21 mouse cellular contexts compared by ENCODE assay signal in genomic region chr6:9685182-9685581, GRCm38 (mm10).
DNase-seq lines count a peak whose midpoint lies in the region; ATAC-seq and TF ChIP-seq lines count a peak whose summit lies in the region.
"Had no signal": no experiment of that assay in that cellular context is flagged by ENCODE, and none has a peak within 500 bp of the region (broad histone marks: within the 10 kb centered on the region; RNA-seq: fewer than 3 reads in every experiment).

No protein-coding gene starts in this region.

- H3K36me3 ChIP-seq in hindbrain, embryonic 11.5 days (ENCODE audit: control insufficient read depth, insufficient read depth, low read length): no peaks in the 10 kb centered on the region
- no peaks in the 10 kb centered on the region for H3K36me3 ChIP-seq in hindbrain, embryonic 14.5 days (replicated peaks; ENCODE audit: control insufficient read depth, insufficient read depth)
- H3K36me3 ChIP-seq in neural tube, embryonic 13.5 days: no peaks in the 10 kb centered on the region
- no peaks in the 10 kb centered on the region for H3K36me3 ChIP-seq in neural tube, embryonic 15.5 days
- H3K36me3 ChIP-seq: embryonic facial prominence, embryonic 10.5 days; embryonic facial prominence, embryonic 12.5 days; forebrain, embryonic 12.5 days; forebrain, embryonic 15.5 days had no signal

- no peaks in the 10 kb centered on the region for H3K4me1 ChIP-seq in hindbrain, embryonic 11.5 days (replicated peaks; ENCODE audit: control insufficient read depth, insufficient read depth, low read length)
- H3K4me1 ChIP-seq in hindbrain, embryonic 14.5 days (replicated peaks; ENCODE audit: control insufficient read depth, insufficient read depth, low read length): no peaks in the 10 kb centered on the region
- H3K4me1 ChIP-seq in neural tube, embryonic 13.5 days (replicated peaks): no peaks in the 10 kb centered on the region
- no peaks in the 10 kb centered on the region for H3K4me1 ChIP-seq in neural tube, embryonic 15.5 days
- H3K4me1 ChIP-seq: embryonic facial prominence, embryonic 10.5 days; embryonic facial prominence, embryonic 12.5 days; forebrain, embryonic 12.5 days; forebrain, embryonic 15.5 days had no signal

- no peak for TF ChIP-seq CTCF in brain, embryonic 14.5 days (IDR thresholded peaks at IDR 0.05; ENCODE audit: borderline replicate concordance, extremely low read depth, insufficient read depth, insufficient read length)

- H3K4me3 ChIP-seq in hindbrain, embryonic 11.5 days (ENCODE audit: low read depth, low read length): no peak overlapping the region
- H3K4me3 ChIP-seq in hindbrain, embryonic 14.5 days (replicated peaks; ENCODE audit: low read length): no peak overlapping the region
- H3K4me3 ChIP-seq in neural tube, embryonic 13.5 days: no peak overlapping the region
- H3K4me3 ChIP-seq in neural tube, embryonic 15.5 days (replicated peaks): no peak overlapping the region
- H3K4me3 ChIP-seq: embryonic facial prominence, embryonic 10.5 days; embryonic facial prominence, embryonic 12.5 days; forebrain, embryonic 12.5 days; forebrain, embryonic 15.5 days had no signal

- H3K9me3 ChIP-seq in hindbrain, embryonic 11.5 days (ENCODE audit: control insufficient read depth, low read length): no peaks in the 10 kb centered on the region
- H3K9me3 ChIP-seq in hindbrain, embryonic 14.5 days (ENCODE audit: control insufficient read depth, low read length): no peaks in the 10 kb centered on the region
- no peaks in the 10 kb centered on the region for H3K9me3 ChIP-seq in neural tube, embryonic 13.5 days
- no peaks in the 10 kb centered on the region for H3K9me3 ChIP-seq in neural tube, embryonic 15.5 days (replicated peaks)
- H3K9me3 ChIP-seq: embryonic facial prominence, embryonic 10.5 days; embryonic facial prominence, embryonic 12.5 days; forebrain, embryonic 12.5 days; forebrain, embryonic 15.5 days had no signal

- TF ChIP-seq POLR2A in brain, embryonic 14.5 days (IDR thresholded peaks at IDR 0.05; ENCODE audit: borderline replicate concordance, extremely low read depth, insufficient read depth, insufficient read length, poor library complexity, severe bottlenecking): no peak

- DNase-seq in hindbrain, embryonic 11.5 days (ENCODE audit: low spot score): no peak
- DNase-seq in hindbrain, embryonic 14.5 days (ENCODE audit: low spot score): no peak
- DNase-seq in ZHBTc4 (ENCODE audit: low read depth, low spot score): peak; percentile 3
- DNase-seq in brain, embryonic 14.5 days (ENCODE audit: low read depth): peak; percentile 16
- no peak for DNase-seq in left cerebral cortex, adult 8-10 months (ENCODE audit: low spot score in 2 of 2)
- DNase-seq: adrenal gland, adult 2 months; adrenal gland, postnatal 10 days; adrenal gland, postnatal 25 days; cerebellum, adult 11-12 months; cerebellum, adult 2 months; cerebellum, adult 9-10 months; cerebellum, postnatal 10 days; cerebellum, postnatal 25 days; forebrain, postnatal 0 days had no signal

- H3K27me3 ChIP-seq in hindbrain, embryonic 11.5 days (ENCODE audit: control insufficient read depth, insufficient read depth, low read length): no peaks in the 10 kb centered on the region
- no peaks in the 10 kb centered on the region for H3K27me3 ChIP-seq in hindbrain, embryonic 14.5 days (ENCODE audit: control insufficient read depth, insufficient read depth, low read length)
- H3K27me3 ChIP-seq in neural tube, embryonic 13.5 days: no peaks in the 10 kb centered on the region
- H3K27me3 ChIP-seq in neural tube, embryonic 15.5 days (replicated peaks): no peaks in the 10 kb centered on the region
- H3K27me3 ChIP-seq: embryonic facial prominence, embryonic 12.5 days; forebrain, embryonic 12.5 days; forebrain, embryonic 15.5 days had no signal

- no peak overlapping the region for H3K9ac ChIP-seq in hindbrain, embryonic 11.5 days (ENCODE audit: low read depth, low read length)
- H3K9ac ChIP-seq in hindbrain, embryonic 14.5 days: no peak overlapping the region
- H3K9ac ChIP-seq in neural tube, embryonic 13.5 days: no peak overlapping the region
- H3K9ac ChIP-seq in neural tube, embryonic 15.5 days (replicated peaks): no peak overlapping the region
- H3K9ac ChIP-seq: embryonic facial prominence, embryonic 12.5 days; forebrain, embryonic 12.5 days; forebrain, embryonic 15.5 days; forebrain, postnatal 0 days had no signal

- H3K27ac ChIP-seq in hindbrain, embryonic 11.5 days (ENCODE audit: low read depth, low read length): no peak overlapping the region
- H3K27ac ChIP-seq in hindbrain, embryonic 14.5 days: no peak overlapping the region
- no peak overlapping the region for H3K27ac ChIP-seq in neural tube, embryonic 13.5 days (replicated peaks)
- H3K27ac ChIP-seq in neural tube, embryonic 15.5 days (replicated peaks): no peak overlapping the region
- H3K27ac ChIP-seq: embryonic facial prominence, embryonic 10.5 days; embryonic facial prominence, embryonic 12.5 days; forebrain, embryonic 12.5 days; forebrain, embryonic 15.5 days had no signal

- ATAC-seq in hindbrain, embryonic 11.5 days (ENCODE audit: low FRiP score): peak; percentile 56; the same call in 1 of the 2 replicates
- no peak for ATAC-seq in hindbrain, embryonic 14.5 days (ENCODE audit: low FRiP score)
- peak; percentile 65; the same call in 1 of the 2 replicates for ATAC-seq in neural tube, embryonic 13.5 days (ENCODE audit: low read depth)
- ATAC-seq in neural tube, embryonic 15.5 days (ENCODE audit: low FRiP score): no peak
- ATAC-seq: activated CD4-positive, CD25-positive, alpha-beta regulatory T cell, adult 4 months; forebrain, embryonic 15.5 days; forebrain, postnatal 0 days had no signal

- H3K4me2 ChIP-seq in hindbrain, embryonic 11.5 days (replicated peaks; ENCODE audit: low read depth, low read length): no peak overlapping the region
- no peak overlapping the region for H3K4me2 ChIP-seq in hindbrain, embryonic 14.5 days (replicated peaks)
- H3K4me2 ChIP-seq in neural tube, embryonic 13.5 days: no peak overlapping the region
- no peak overlapping the region for H3K4me2 ChIP-seq in neural tube, embryonic 15.5 days
- H3K4me2 ChIP-seq: embryonic facial prominence, embryonic 12.5 days; forebrain, embryonic 12.5 days; forebrain, embryonic 15.5 days had no signal

Comparison
In these comparisons a context has a peak if more than half of its experiments do, and no peak if none do; other contexts are left out.
1. ATAC-seq: peak in hindbrain, embryonic 11.5 days (single experiment) and neural tube, embryonic 13.5 days (single experiment); none in hindbrain, embryonic 14.5 days (single experiment) and neural tube, embryonic 15.5 days (single experiment).
2. DNase-seq: peak in ZHBTc4 (single experiment) and brain, embryonic 14.5 days (single experiment); none in hindbrain, embryonic 11.5 days (single experiment), hindbrain, embryonic 14.5 days (single experiment) and left cerebral cortex, adult 8-10 months (0 of 2).